Mouse (Mus musculus) left cerebral cortex, adult 9 months (tissue): ENCODE data around the gene Ctbp2.

Experiments used
- DNase-seq, 2 experiments: peaks; one replicate each; pipeline ENCODE4 v3.0.0; 2022; ENCODE audit warnings: low spot score in 2 of 2

The Ctbp2 gene

DNA sequence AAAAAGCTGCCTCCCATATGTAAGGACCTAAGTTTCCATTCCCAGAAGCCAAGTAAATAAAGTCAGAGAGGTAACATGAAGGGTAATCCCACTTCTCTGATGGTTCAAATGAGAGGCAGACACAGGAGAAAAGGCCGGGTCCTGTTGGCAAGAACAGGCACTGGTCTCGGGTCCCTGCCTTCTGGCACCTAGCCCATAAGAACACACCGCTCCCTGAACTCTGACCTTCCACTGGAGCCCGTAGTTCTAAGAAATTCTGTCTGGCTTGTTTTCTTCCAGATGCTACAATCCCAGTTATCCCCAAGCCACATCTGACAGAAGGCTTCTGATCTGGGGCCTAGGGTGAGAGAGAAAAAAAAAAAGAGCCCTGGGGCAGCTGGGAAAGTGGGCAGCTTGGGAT is 35.7 kb downstream of the Ctbp2 start:
- no peak for DNase-seq

- DNase-seq, result no peak
Observed at GRCm38 (mm10) chr7:133085408-133085807, 38.7 kb downstream of the Ctbp2 start.

DNA sequence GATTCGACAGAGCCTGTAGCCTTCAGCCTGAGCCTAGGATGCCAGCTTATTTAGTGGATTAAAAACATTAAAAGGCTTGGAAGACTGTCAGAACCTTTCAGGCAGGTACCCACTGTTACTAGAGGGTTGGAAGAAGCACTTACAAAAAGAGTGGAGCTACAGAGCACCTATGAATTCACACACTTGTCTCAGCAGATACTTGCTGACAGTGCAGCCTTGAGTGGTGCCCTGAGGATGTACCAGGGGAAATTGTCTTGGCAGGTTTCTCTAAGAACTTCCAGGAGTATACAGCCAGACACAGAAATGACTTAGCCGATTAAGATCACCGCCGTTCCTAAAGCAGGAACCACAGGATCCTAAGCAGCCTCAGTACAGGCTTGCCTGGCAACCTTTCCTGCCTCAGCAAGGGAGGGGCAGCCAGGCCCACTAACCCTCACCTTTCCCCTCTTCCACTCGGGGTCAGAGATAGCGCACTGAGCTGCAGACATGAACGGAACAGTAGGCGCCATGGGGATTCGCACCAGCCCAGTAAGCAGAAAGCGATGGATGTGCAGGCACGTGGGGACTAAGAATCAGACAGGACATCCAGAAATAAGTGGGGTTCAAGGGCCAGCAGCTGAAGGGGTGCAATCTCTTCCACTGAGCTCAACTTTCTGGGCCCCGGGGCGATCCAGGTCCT is 40.1 kb downstream of the Ctbp2 start:
- no peak for DNase-seq

GRCm38 (mm10) chr7:133078929-133079328 is 45.2 kb downstream of the Ctbp2 start:
- no peak for DNase-seq

DNA sequence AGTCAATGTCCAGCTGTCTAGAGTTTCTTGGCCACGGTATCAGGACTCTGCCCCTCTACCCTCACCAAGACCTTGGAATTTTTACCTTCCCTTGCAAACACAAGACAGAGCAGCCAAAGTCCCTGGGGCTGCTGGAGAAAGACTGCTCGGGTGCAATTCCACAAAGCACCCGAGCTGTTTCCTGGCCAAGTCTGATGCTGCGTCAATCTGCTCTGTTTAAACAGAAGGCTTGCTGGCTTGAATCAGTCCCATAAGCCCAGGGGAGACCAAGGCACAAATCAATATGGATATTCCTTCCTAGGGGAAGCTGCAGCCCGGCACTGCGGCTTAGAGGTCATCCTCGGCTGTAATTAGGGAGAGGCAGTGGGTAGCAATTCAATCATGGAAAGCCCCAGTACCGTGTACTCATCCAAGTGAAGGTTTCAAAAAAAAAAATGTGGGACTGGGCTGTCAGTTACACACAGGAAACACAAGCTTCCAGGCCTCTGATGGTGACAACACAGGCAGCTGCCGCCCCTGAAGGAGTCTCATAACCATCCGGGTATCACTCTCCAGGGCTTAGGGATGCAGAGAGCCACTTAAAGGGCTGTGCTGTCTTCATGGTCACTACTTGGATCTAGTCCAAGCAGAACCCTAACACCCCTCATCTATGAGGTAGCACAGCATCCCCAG is 49.6 kb downstream of the Ctbp2 start:
- no peak for DNase-seq

GRCm38 (mm10) chr7:133073147-133073651 is 51.0 kb downstream of the Ctbp2 start:
- DNase-seq, result no peak

- no peak for DNase-seq
Observed at GRCm38 (mm10) chr7:133072535-133072934, 51.6 kb downstream of the Ctbp2 start.

GRCm38 (mm10) chr7:133067321-133067841 is 56.8 kb downstream of the Ctbp2 start:
- DNase-seq, result no peak

DNA sequence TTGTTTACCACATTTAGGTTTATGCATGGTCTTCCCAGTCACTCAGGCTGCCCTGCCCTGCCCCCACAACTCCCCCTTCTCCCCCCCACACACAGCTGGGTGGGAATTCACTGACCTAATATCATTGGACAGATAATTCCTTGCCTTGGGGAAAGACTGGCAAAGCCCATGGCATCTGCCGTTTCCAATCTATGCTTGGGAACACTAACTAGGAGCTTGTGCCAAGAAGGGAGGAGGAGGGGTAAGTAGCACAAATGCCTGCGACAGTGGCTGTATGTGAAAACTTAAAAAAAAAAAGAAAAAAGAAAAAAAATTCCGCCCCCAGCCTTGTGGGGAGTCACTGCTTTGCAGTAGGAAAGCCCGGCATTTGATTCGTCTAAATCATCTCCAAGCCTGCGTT is 57.4 kb downstream of the Ctbp2 start:
- DNase-seq, result peak in 1 of 2 experiments; percentile 57

GRCm38 (mm10) chr7:133062055-133062454 is 62.1 kb downstream of the Ctbp2 start:
- DNase-seq, result no peak

GRCm38 (mm10) chr7:133060170-133060569 is 64.0 kb downstream of the Ctbp2 start:
- DNase-seq, result no peak

GRCm38 (mm10) chr7:133059517-133060104 is 64.5 kb downstream of the Ctbp2 start:
- DNase-seq, result no peak

- no peak for DNase-seq
Observed at GRCm38 (mm10) chr7:133059150-133059509, 65.0 kb downstream of the Ctbp2 start.

DNA sequence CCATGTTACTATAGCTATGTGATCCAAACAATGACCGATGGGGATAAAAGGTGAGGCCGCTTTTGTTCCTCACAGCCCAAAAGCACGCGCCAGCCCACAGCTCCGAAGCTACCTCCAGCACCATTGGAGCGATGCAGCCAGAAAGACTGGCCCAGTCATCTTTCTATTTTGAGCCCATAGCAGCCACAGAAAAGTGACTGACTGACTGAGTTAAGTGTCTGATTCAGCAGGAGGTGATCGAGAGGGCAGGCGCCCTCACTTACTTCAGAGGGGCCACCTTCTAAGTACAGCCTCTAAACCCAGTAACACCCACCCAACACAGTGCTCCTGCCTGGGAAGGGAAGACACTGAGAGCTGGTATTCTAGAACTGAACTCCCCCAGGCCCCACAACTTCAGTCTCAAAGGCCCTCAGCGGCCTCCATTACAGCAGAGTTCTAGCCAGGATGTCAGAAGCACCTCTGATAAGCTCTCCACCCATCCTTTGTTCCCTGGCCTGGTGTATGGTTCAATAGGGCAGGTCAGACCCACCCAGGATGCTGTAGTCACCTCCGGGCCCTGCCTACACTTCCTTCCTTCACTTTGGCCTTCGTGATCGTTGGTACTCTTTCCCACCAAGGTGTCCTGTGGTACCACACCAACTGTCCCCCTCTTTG is 65.5 kb downstream of the Ctbp2 start:
- DNase-seq, result no peak

- DNase-seq, result no peak
Observed at GRCm38 (mm10) chr7:133056924-133057323, 67.2 kb downstream of the Ctbp2 start.

DNA sequence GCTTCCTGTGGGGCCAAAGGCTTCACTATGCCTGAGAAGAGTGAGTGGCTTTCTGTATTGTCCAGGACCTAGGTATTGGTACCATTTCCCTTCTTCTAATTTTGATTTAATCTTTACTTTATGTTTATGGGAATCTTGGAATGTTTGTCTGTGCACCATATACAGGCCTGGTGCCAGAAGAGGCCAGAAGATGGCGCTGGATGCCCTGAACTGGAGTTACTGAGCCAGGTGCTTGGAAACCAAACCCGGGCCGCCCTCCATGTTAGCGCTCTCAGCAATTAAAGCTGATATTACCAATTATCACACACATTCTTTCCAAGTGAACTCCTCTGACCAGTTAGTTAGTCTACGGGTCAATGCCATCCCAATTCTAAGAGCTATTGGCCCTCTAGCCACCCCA is 69.7 kb downstream of the Ctbp2 start:
- no peak for DNase-seq

GRCm38 (mm10) chr7:133053757-133054156 is 70.4 kb downstream of the Ctbp2 start:
- DNase-seq, result no peak

- peak; percentile 35 to 42 for DNase-seq
Observed at GRCm38 (mm10) chr7:133052819-133053218, 71.3 kb downstream of the Ctbp2 start.

DNA sequence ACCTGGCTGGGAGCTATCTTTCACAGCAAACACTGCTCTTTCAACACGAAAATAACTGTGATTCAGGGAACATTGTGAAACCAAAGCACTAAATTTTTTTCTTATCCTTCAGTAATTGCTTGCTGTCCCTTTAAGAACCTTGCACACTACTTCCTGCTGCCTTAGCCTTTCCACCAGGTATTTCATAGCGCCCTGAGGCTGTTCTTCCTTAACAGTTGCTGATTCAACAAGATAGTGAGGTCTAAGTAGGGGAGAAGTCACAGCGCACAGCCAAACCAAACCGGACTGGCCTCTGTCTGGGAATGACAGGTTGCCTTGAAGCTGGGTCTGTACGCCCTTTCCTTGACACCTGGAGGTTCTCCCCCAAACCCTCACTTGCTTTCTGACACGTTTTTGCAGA is 73.5 kb downstream of the Ctbp2 start:
- no peak for DNase-seq

DNA sequence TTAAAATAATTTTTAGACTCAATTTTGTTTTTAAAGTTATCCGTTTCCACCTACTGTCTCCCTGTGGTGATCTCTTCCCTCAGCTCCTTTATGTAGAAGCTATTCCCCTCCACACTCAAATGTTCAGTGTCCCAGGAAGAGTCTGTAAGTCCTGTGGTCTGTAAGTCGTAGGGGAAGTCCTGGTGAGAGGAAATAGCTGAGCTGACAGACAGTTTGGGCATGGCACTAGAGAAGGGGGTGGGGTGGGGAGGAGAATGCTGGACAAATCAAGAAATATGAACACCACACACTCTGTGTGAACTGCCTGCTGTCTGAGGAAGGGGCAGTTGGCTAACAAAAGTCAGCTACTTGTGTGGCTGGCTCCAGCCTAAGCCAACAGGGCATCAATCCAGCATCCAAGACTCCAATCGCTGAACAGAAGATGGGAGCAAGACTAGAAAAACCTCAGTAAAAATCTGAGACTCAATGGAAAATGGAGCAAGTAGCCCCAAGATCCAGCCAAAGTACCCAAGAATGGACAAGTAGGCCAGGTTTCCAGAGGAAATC is 76.0 kb downstream of the Ctbp2 start:
- no peak for DNase-seq

DNA sequence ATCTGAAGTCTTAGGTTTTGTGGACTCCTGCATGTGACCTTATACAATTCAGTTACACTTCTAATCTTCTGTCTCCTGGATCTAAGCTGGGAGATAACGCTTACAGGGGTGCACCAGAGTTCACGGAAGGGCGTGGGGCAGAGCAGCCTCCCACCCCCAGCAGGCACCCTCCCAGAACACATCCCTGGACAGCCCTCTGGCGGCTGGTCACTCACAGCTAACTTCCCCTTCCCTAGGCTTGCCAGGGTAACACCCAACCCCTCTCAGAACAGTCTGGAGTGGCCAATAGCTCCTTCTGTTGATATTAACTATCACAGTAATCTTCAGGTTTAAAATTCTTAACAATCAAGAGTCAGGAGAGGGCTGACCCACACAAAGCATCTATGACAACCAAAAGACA is 76.9 kb downstream of the Ctbp2 start:
- DNase-seq, result no peak

- DNase-seq, result no peak
Observed at GRCm38 (mm10) chr7:133044721-133045120, 79.4 kb downstream of the Ctbp2 start.
